Mouse (Mus musculus) myocyte (in vitro differentiated cells): ENCODE data around the gene Pcsk2.

Experiments used
- E2F4 ChIP-seq: IDR thresholded peaks from one replicate; pipeline ENCODE4 v1.6.1; 2011; ENCODE audit warnings: mild to moderate bottlenecking, control low read depth, moderate library complexity; ENCODE audit not compliant: insufficient read depth
- MAX ChIP-seq: IDR thresholded peaks from one replicate; pipeline ENCODE4 v1.6.1; 2011; ENCODE audit warnings: low read depth, mild to moderate bottlenecking, control low read depth
- MYOD1 ChIP-seq, 3 experiments: IDR thresholded peaks; one replicate each; pipeline ENCODE4 v1.6.1; 2011; ENCODE audit warnings: control low read depth in 2 of 3, low read depth in 2 of 3, mild to moderate bottlenecking in 2 of 3, moderate library complexity in 1 of 3; ENCODE audit not compliant: insufficient read length in 2 of 3, control insufficient read depth in 1 of 3
- MYOG ChIP-seq, 3 experiments: IDR thresholded peaks; one replicate each; pipeline ENCODE4 v1.6.1; 2011; ENCODE audit warnings: control low read depth in 2 of 3, low read depth in 2 of 3, mild to moderate bottlenecking in 2 of 3; ENCODE audit not compliant: insufficient read length in 2 of 3, control insufficient read depth in 1 of 3, insufficient read depth in 1 of 3
- POLR2A ChIP-seq: IDR thresholded peaks from one replicate; pipeline ENCODE4 v1.6.1; 2011; ENCODE audit warnings: low read depth, mild to moderate bottlenecking, control low read depth, moderate library complexity; ENCODE audit not compliant: insufficient read length
- POLR2AphosphoS2 ChIP-seq: IDR thresholded peaks from one replicate; pipeline ENCODE4 v1.6.1; 2011; ENCODE audit warnings: low read depth, control low read depth; ENCODE audit not compliant: insufficient read length
- REST ChIP-seq: IDR thresholded peaks from one replicate; pipeline ENCODE4 v1.6.1; 2011; ENCODE audit warnings: mild to moderate bottlenecking, control low read depth, moderate library complexity; ENCODE audit not compliant: insufficient read depth, insufficient read length
- TCF12 ChIP-seq: IDR thresholded peaks from one replicate; pipeline ENCODE4 v1.6.1; 2011; ENCODE audit warnings: mild to moderate bottlenecking, control low read depth; ENCODE audit not compliant: poor library complexity, insufficient read depth, severe bottlenecking
- USF1 ChIP-seq: IDR thresholded peaks from one replicate; pipeline ENCODE4 v1.6.1; 2011; ENCODE audit warnings: low read depth, mild to moderate bottlenecking, control low read depth, moderate library complexity

GRCm38 (mm10) chr2:143715110-143715509, 169.2 kb downstream of the Pcsk2 start:
- TF ChIP-seq POLR2A (no peak), TCF12 (no peak), USF1 (no peak), E2F4 (no peak), REST (no peak), POLR2AphosphoS2 (no peak), MAX (no peak), MYOG (IDR thresholded peaks at IDR 0.05; ENCODE audit: control insufficient read depth in 1 of 3, insufficient read depth in 1 of 3, insufficient read length in 2 of 3, low read depth in 2 of 3) (no peak), MYOD1 (IDR thresholded peaks at IDR 0.05; ENCODE audit: control insufficient read depth in 1 of 3, insufficient read length in 2 of 3, low read depth in 2 of 3) (no peak)
